Comparison of ENCODE assay signal across 9 mouse cellular contexts in genomic region chr4:115133085-115133484, GRCm38 (mm10). TPM values are rescaled to one million over a fixed set of nuclear protein-coding genes. Genes with fewer than 3 reads are reported as not detected.
DNase-seq lines count a peak whose midpoint lies in the region; ATAC-seq and TF ChIP-seq lines count a peak whose summit lies in the region.
"Had no signal": no experiment of that assay in that cellular context is flagged by ENCODE, and none has a peak within 500 bp of the region (broad histone marks: within the 10 kb centered on the region; RNA-seq: fewer than 3 reads in every experiment).

No protein-coding gene starts in this region.

- H3K27ac ChIP-seq in heart, embryonic 14.5 days (replicated peaks in 1 of 2; ENCODE audit: control insufficient read depth in 1 of 2, insufficient read depth in 1 of 2, low read depth in 2 of 2, low read length in 2 of 2), result no peak overlapping the region
- H3K27ac ChIP-seq in midbrain, embryonic 11.5 days (ENCODE audit: low read depth, low read length), result no peak overlapping the region

- H3K9ac ChIP-seq in heart, embryonic 14.5 days (ENCODE audit: low read length), result no peak overlapping the region
- H3K9ac ChIP-seq in midbrain, embryonic 11.5 days (ENCODE audit: low read length), result no peak overlapping the region

- peaks cover 11% of the 10 kb centered on the region for H3K27me3 ChIP-seq in heart, embryonic 14.5 days (ENCODE audit: control insufficient read depth, insufficient read depth, low read length)
- H3K27me3 ChIP-seq in midbrain, embryonic 11.5 days (ENCODE audit: control insufficient read depth, insufficient read depth, low read length), result no peaks in the 10 kb centered on the region

- peak overlapping the region; percentile 54 for H3K4me2 ChIP-seq in heart, embryonic 14.5 days (ENCODE audit: low read length)
- H3K4me2 ChIP-seq in midbrain, embryonic 11.5 days, result peak overlapping the region; percentile 57; the same call in 1 of the 2 replicates

- H3K9me3 ChIP-seq in heart, embryonic 14.5 days (ENCODE audit: control insufficient read depth, low read length), result no peaks in the 10 kb centered on the region
- H3K9me3 ChIP-seq in midbrain, embryonic 11.5 days (ENCODE audit: control insufficient read depth, low read length), result no peaks in the 10 kb centered on the region

- H3K4me3 ChIP-seq in heart, embryonic 14.5 days (ENCODE audit: control insufficient read depth in 1 of 2, insufficient read depth in 1 of 2, low read depth in 1 of 2, low read length in 2 of 2), result no peak overlapping the region
- no peak overlapping the region for H3K4me3 ChIP-seq in midbrain, embryonic 11.5 days (ENCODE audit: low read depth, low read length)

- peaks cover 5 to 13% of the 10 kb centered on the region in 2 experiments for H3K4me1 ChIP-seq in heart, embryonic 14.5 days (ENCODE audit: control insufficient read depth in 2 of 2, insufficient read depth in 2 of 2, low read length in 2 of 2)
- peaks cover 3% of the 10 kb centered on the region for H3K4me1 ChIP-seq in midbrain, embryonic 11.5 days (ENCODE audit: control insufficient read depth, insufficient read depth, low read length)

- H3K36me3 ChIP-seq in heart, embryonic 14.5 days (ENCODE audit: control insufficient read depth, insufficient read depth, low read length), result no peaks in the 10 kb centered on the region
- no peaks in the 10 kb centered on the region for H3K36me3 ChIP-seq in midbrain, embryonic 11.5 days (ENCODE audit: control insufficient read depth, insufficient read depth, low read length)

- TF ChIP-seq CTCF in brain, embryonic 14.5 days (IDR thresholded peaks at IDR 0.05; ENCODE audit: borderline replicate concordance, extremely low read depth, insufficient read depth, insufficient read length), result no peak

- ATAC-seq in heart, embryonic 14.5 days (ENCODE audit: insufficient number of reproducible peaks, insufficient read depth, low FRiP score, low read depth), result peak; percentile 35; the same call in 1 of the 2 replicates
- ATAC-seq in hematopoietic stem cell, adult 5-6 weeks (replicated peaks in 1 of 2; ENCODE audit: insufficient read depth in 1 of 2, low FRiP score in 2 of 2, low TSS enrichment in 1 of 2, low read depth in 1 of 2, poor library complexity in 2 of 2, severe bottlenecking in 2 of 2), result peak; percentile 22 to 29; a peak in 2 of 4 replicates
- ATAC-seq in midbrain, embryonic 11.5 days (ENCODE audit: low FRiP score), result no peak
- no peak for ATAC-seq in monocyte, adult 5-6 weeks (replicated peaks; ENCODE audit: insufficient number of reproducible peaks, low FRiP score, low TSS enrichment, poor library complexity, severe bottlenecking)
- ATAC-seq in granulocyte monocyte progenitor cell, adult 5-6 weeks (replicated peaks; ENCODE audit: poor library complexity, severe bottlenecking), result no peak

- TF ChIP-seq POLR2A in brain, embryonic 14.5 days (IDR thresholded peaks at IDR 0.05; ENCODE audit: borderline replicate concordance, extremely low read depth, insufficient read depth, insufficient read length, poor library complexity, severe bottlenecking), result no peak

- under 1% methylated on average over 5 of the region's 5 CpGs for WGBS in heart, embryonic 14.5 days
- WGBS in midbrain, embryonic 11.5 days, result 5% methylated on average over 5 of the region's 5 CpGs

- no peak for DNase-seq in heart, postnatal 4 days
- peak; percentile 9 for DNase-seq in brain, embryonic 14.5 days (ENCODE audit: low read depth)
- no peak for DNase-seq in midbrain, embryonic 11.5 days (ENCODE audit: low spot score, missing footprints)
- no peak for DNase-seq in lung, postnatal 14 days
- DNase-seq: gastrocnemius, postnatal 25 days had no signal

RNA-seq across cellular contexts. Expression of gene Cyp4x1, which starts 1.0 kb away (rescaled TPM):
- 0.04 TPM in 1 of 2 replicates, not detected in the other for polyA plus RNA-seq in heart, embryonic 14.5 days (2014; fragmentation: Nextera tagmentation; extraction: Ambion mirVana)
- total RNA-seq in heart, postnatal 4 days (2021), result not detected
- polyA plus RNA-seq in brain, embryonic 14.5 days (2012; rRNA removed), result 4.7 and 7.4 TPM in 2 replicates
- total RNA-seq in hematopoietic stem cell, adult 5-6 weeks (2017), result not detected in 2 replicates
- 0.90 and 1.4 TPM in 2 replicates for polyA plus RNA-seq in midbrain, embryonic 11.5 days (2014; fragmentation: Nextera tagmentation; extraction: Ambion mirVana)
- total RNA-seq in monocyte, adult 5-6 weeks (2017), result 0.49 TPM in 1 of 3 replicates, not detected in the others
- not detected in 2 replicates for total RNA-seq in granulocyte monocyte progenitor cell, adult 5-6 weeks (2014; fragmentation: Nextera tagmentation)
- not detected in 2 replicates for total RNA-seq in granulocyte monocyte progenitor cell, adult 5-6 weeks (2017)
- total RNA-seq: gastrocnemius, postnatal 25 days had no signal

RNA-seq across cellular contexts. Expression of gene Pdzk1ip1, which starts 44.6 kb away (rescaled TPM):
- 1.9 and 4.1 TPM in 2 replicates for polyA plus RNA-seq in heart, embryonic 14.5 days (2014; fragmentation: Nextera tagmentation; extraction: Ambion mirVana)
- under 1 TPM; 0.72 to 0.93 TPM for total RNA-seq in heart, postnatal 4 days (2021)
- polyA plus RNA-seq in brain, embryonic 14.5 days (2012; rRNA removed), result 3.4 and 3.9 TPM in 2 replicates
- 26.4 and 37.5 TPM in 2 replicates for total RNA-seq in hematopoietic stem cell, adult 5-6 weeks (2017)
- 14.6 and 16.6 TPM in 2 replicates for polyA plus RNA-seq in midbrain, embryonic 11.5 days (2014; fragmentation: Nextera tagmentation; extraction: Ambion mirVana)
- 3.3 to 4.9 TPM in 2 of 3 replicates, not detected in the other for total RNA-seq in monocyte, adult 5-6 weeks (2017)
- total RNA-seq in granulocyte monocyte progenitor cell, adult 5-6 weeks (2014; fragmentation: Nextera tagmentation), result 0.92 TPM in 1 of 2 replicates, not detected in the other
- total RNA-seq in granulocyte monocyte progenitor cell, adult 5-6 weeks (2017), result 3.8 TPM in 1 of 2 replicates, not detected in the other
- total RNA-seq: gastrocnemius, postnatal 25 days had no signal

Comparison
In these comparisons a context has a peak if more than half of its experiments do, and no peak if none do; other contexts are left out.
1. ATAC-seq: peak in heart, embryonic 14.5 days (single experiment) and hematopoietic stem cell, adult 5-6 weeks (2 of 2); none in midbrain, embryonic 11.5 days (single experiment), monocyte, adult 5-6 weeks (single experiment) and granulocyte monocyte progenitor cell, adult 5-6 weeks (single experiment).